Mouse (Mus musculus): ENCODE results near the gene Ccl20.

DNA sequence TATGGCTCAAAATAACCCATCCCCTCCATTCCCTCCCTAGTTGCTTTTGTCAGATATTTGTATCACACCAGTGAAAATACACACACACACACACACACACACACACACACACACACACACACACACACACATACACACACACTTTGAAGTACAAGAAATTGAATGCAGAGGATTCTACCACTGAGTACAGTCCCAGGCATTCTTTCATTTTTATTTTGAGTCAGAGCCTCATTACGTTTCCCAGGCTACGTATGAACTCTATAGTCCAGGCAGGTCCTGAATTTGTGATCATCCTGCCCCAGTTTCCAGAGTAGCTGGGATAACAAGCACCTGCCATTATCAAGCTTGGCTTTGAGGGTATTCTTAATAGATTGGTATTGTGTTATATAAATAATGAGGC lies 17.4 kb upstream of the Ccl20 start:
- TF ChIP-seq CTCF (IDR thresholded peaks at IDR 0.05), result no peak
- no peak for TF ChIP-seq EP300 (IDR thresholded peaks at IDR 0.05)
